Mouse (Mus musculus) embryonic facial prominence, embryonic 11.5 days (tissue): ENCODE measurements around the gene Ncf1. TPM values are rescaled to one million over a fixed set of nuclear protein-coding genes. Genes with fewer than 3 reads are reported as not detected.

ENCODE experiments used
- ATAC-seq: fragments of 200-750 bp; cut with Nextera tagmentation; replicated peaks from 2 replicates; pipeline ENCODE4 v1.8.0; 2017; ENCODE audit warnings: low read depth; ENCODE audit not compliant: insufficient number of reproducible peaks, low FRiP score, low TSS enrichment
- DNase-seq: peaks from one replicate; pipeline ENCODE4 v3.0.0-alpha.2; 2015; ENCODE audit warnings: low spot score
- H3K27ac ChIP-seq: fragments of 300-500 bp; sonication (generic); replicated peaks from 2 replicates; pipeline ENCODE4 v1.5.1; 2014; ENCODE audit warnings: mild to moderate bottlenecking, low read depth, low read length, control low read depth
- H3K27me3 ChIP-seq: fragments of 300-500 bp; sonication (generic); 2 replicates; pipeline ENCODE4 v1.6.1; 2014; ENCODE audit warnings: mild to moderate bottlenecking, low read length, moderate library complexity, mixed read lengths; ENCODE audit not compliant: control insufficient read depth, insufficient read depth
- H3K36me3 ChIP-seq: fragments of 300-500 bp; sonication (generic); replicated peaks from 2 replicates; pipeline ENCODE4 v1.6.1; 2014; ENCODE audit warnings: low read depth, mild to moderate bottlenecking, low read length, moderate library complexity, mixed read lengths; ENCODE audit not compliant: control insufficient read depth, insufficient read depth
- H3K4me1 ChIP-seq: fragments of 300-500 bp; sonication (generic); 2 replicates; pipeline ENCODE4 v1.6.1; 2014; ENCODE audit warnings: low read length, mixed read lengths; ENCODE audit not compliant: control insufficient read depth, insufficient read depth
- H3K4me2 ChIP-seq: fragments of 300-500 bp; sonication (generic); 2 replicates; pipeline ENCODE4 v1.6.1; 2014; ENCODE audit warnings: low read depth, mild to moderate bottlenecking, control low read depth, low read length, moderate library complexity
- H3K4me3 ChIP-seq: fragments of 300-500 bp; sonication (generic); 2 replicates; pipeline ENCODE4 v1.5.1; 2014; ENCODE audit warnings: low read depth, low read length, control low read depth
- H3K9ac ChIP-seq: fragments of 300-500 bp; sonication (generic); replicated peaks from 2 replicates; pipeline ENCODE4 v1.6.1; 2014; ENCODE audit warnings: mild to moderate bottlenecking, control low read depth, low read length
- H3K9me3 ChIP-seq: fragments of 300-500 bp; sonication (generic); replicated peaks from 2 replicates; pipeline ENCODE4 v1.6.1; 2016; ENCODE audit warnings: mild to moderate bottlenecking, low read length, inconsistent platforms, mixed read lengths; ENCODE audit not compliant: control insufficient read depth
- WGBS: fragments of 180-500 bp; shearing (Covaris S2); extraction: QIAGEN DNeasy Blood & Tissue Kit; methylation state at CpG from one replicate; pipeline ENCODE4 v1.1.7; 2014; 5-methylcytosine and 5-hydroxymethylcytosine counted together
- polyA plus RNA-seq: library from polyadenylated mRNA; unstranded; fragments of >200 nt; fragmentation: Nextera tagmentation; extraction: Ambion mirVana; gene quantifications from 2 replicates; pipeline ENCODE4 v1.2.1, GENCODE M21; 2014

Ncf1 gene
- polyA plus RNA-seq, 1 experiment from 2014 or later, result 2.5 TPM

DNA sequence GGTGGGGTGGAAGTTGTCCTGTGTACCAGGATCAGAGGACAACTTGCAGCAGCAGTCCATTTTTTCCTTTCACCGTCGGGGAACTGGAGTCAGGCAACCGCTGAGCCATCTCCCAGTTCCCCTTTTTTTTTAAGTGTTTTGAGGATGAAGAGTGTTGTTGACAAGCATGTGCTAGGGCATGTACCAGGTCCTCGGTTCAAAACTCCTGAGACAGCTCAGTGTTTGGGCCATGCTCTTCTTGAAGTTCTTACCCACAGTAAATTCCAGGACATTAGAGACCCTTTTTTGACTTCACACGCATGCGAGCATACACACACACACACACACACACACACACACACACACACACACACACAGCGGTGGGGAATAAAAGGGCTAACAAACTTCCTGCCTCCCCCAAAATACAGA is 3.8 kb upstream of the Ncf1 start:
- WGBS, result 68% methylated on average over 7 of the region's 7 CpGs
- Histone ChIP-seq H3K27ac (no peak overlapping the region), H3K4me3 (no peak overlapping the region)

GRCm38 (mm10) chr5:134232568-134232967 is 3.1 kb upstream of the Ncf1 start:
- no peak overlapping the region for H3K9ac ChIP-seq
- no peaks in the 10 kb centered on the region for H3K27me3 ChIP-seq
- no peaks in the 10 kb centered on the region; the same call in 1 of the 2 replicates for H3K4me1 ChIP-seq
- peaks cover 10% of the 10 kb centered on the region for H3K36me3 ChIP-seq
- no peak for DNase-seq
- no peak overlapping the region for H3K27ac ChIP-seq
- 48% methylated on average over 7 of the region's 7 CpGs for WGBS
- no peak overlapping the region for H3K4me2 ChIP-seq
- no peak for ATAC-seq
- H3K9me3 ChIP-seq, result no peaks in the 10 kb centered on the region
- no peak overlapping the region for H3K4me3 ChIP-seq

More for the DNA sequence above, 3.8 kb upstream of the Ncf1 start:
- no peaks in the 10 kb centered on the region; the same call in 1 of the 2 replicates for H3K4me1 ChIP-seq
- ATAC-seq, result no peak
- H3K27me3 ChIP-seq, result no peaks in the 10 kb centered on the region
- no peaks in the 10 kb centered on the region for H3K9me3 ChIP-seq
- peaks cover 15% of the 10 kb centered on the region for H3K36me3 ChIP-seq
- no peak overlapping the region for H3K9ac ChIP-seq
- no peak overlapping the region for H3K4me2 ChIP-seq
- no peak for DNase-seq

GRCm38 (mm10) chr5:134232111-134232510 is 2.7 kb upstream of the Ncf1 start:
- Histone ChIP-seq H3K27ac (no peak overlapping the region), H3K9ac (no peak overlapping the region), H3K4me2 (no peak overlapping the region), H3K9me3 (no peaks in the 10 kb centered on the region), H3K36me3 (peaks cover 6% of the 10 kb centered on the region), H3K4me1 (no peaks in the 10 kb centered on the region; the same call in 1 of the 2 replicates), H3K27me3 (no peaks in the 10 kb centered on the region), H3K4me3 (no peak overlapping the region)
- no peak for ATAC-seq
- no peak for DNase-seq
- 78% methylated on average over 6 of the region's 6 CpGs for WGBS

- Histone ChIP-seq H3K4me1 (peaks cover 3% of the 10 kb centered on the region), H3K9me3 (no peaks in the 10 kb centered on the region), H3K36me3 (no peaks in the 10 kb centered on the region; the same call in 1 of the 2 replicates), H3K4me3 (no peak overlapping the region), H3K4me2 (no peak overlapping the region), H3K9ac (no peak overlapping the region), H3K27ac (no peak overlapping the region), H3K27me3 (no peaks in the 10 kb centered on the region)
- 78% methylated on average over 5 of the region's 5 CpGs for WGBS
- no peak for DNase-seq
- ATAC-seq, result no peak
Measured at GRCm38 (mm10) chr5:134231376-134231775, 2.0 kb upstream of the Ncf1 start.

DNA sequence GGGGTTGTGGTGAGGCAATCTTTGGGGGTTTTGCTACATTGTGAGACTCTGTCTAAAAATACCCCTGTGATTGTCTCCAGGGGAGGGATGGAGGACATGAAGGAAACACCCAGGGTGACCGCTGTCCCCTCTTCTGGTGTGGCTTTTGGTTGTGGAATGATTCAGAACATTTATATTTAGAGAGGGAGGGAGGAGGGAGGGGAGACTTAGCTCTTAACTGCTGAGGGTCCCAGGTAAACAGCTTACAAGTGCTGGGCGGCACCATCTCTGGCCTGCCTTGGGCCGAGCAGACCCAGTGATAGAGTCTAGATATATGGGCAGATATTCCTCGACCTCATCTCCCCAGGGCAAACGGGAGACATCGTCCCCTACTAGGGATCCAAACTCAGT is 1.2 kb downstream of the Ncf1 start:
- Histone ChIP-seq H3K4me2 (no peak overlapping the region), H3K27me3 (no peaks in the 10 kb centered on the region), H3K9ac (no peak overlapping the region), H3K36me3 (no peaks in the 10 kb centered on the region), H3K27ac (no peak overlapping the region), H3K9me3 (no peaks in the 10 kb centered on the region), H3K4me1 (peaks cover 3% of the 10 kb centered on the region; the same call in 1 of the 2 replicates), H3K4me3 (no peak overlapping the region)
- no peak for DNase-seq
- no peak for ATAC-seq
- WGBS, result 74% methylated on average over 6 of the region's 6 CpGs

DNA sequence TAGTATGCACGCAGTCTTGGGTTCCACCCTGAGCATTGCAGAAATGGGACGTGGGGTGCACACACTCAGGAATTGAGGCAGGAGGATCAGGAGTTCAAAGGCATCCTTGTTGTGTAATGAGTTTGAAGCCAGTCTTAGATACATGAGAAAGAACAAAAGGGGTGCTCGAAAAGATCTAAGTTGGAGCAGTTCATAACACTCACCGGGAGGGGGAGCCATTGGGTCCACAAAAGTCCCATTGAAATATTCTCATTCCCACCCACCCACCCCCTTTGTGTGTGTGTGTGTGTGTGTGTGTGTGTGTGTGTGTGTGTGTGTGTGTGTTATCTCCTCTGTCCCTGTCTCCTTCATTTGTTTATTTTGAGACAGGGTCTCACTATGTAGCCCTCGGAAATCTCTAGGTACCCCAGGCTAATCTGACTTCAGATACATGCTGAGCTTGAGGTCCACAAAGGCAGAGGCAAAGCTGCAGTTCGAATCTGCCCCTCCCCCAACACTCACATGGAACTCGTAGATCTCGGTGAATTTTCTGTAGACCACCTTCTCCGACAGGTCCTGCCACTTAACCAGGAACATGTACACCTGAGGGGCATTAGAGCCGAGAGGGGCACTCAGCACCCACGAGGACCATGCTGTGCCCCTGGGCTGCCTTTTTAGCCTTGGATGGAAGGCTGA is 1.7 kb downstream of the Ncf1 start:
- Histone ChIP-seq H3K4me2 (no peak overlapping the region), H3K4me1 (peaks cover 3% of the 10 kb centered on the region; the same call in 1 of the 2 replicates), H3K27me3 (no peaks in the 10 kb centered on the region), H3K36me3 (no peaks in the 10 kb centered on the region), H3K4me3 (no peak overlapping the region), H3K9ac (no peak overlapping the region), H3K27ac (no peak overlapping the region), H3K9me3 (no peaks in the 10 kb centered on the region)
- ATAC-seq, result no peak
- 36% methylated on average over 11 of the region's 11 CpGs for WGBS
- peak; percentile 67 for DNase-seq

GRCm38 (mm10) chr5:134226946-134227345 is 2.5 kb downstream of the Ncf1 start:
- H3K4me1 ChIP-seq, result peaks cover 5% of the 10 kb centered on the region; the same call in 1 of the 2 replicates
- ATAC-seq (0 out of 2 replicates have a peak, but pooled peaks have one; percentile 8), DNase-seq (no peak)
- no peak overlapping the region for H3K4me2 ChIP-seq
- H3K27me3 ChIP-seq, result no peaks in the 10 kb centered on the region
- no peaks in the 10 kb centered on the region for H3K9me3 ChIP-seq
- no peak overlapping the region for H3K27ac ChIP-seq
- no peaks in the 10 kb centered on the region for H3K36me3 ChIP-seq
- no peak overlapping the region for H3K4me3 ChIP-seq
- 67% methylated on average over 12 of the region's 12 CpGs for WGBS
- H3K9ac ChIP-seq, result peak overlapping the region; percentile 6; the same call in 1 of the 2 replicates

GRCm38 (mm10) chr5:134225110-134225901 is 4.1 kb downstream of the Ncf1 start:
- no peaks in the 10 kb centered on the region for H3K27me3 ChIP-seq
- ATAC-seq (no peak), DNase-seq (no peak)
- H3K9ac ChIP-seq, result no peak overlapping the region
- 74% methylated on average over 30 of the region's 30 CpGs for WGBS
- no peak overlapping the region for H3K4me2 ChIP-seq
- H3K27ac ChIP-seq, result no peak overlapping the region
- H3K9me3 ChIP-seq, result no peaks in the 10 kb centered on the region
- H3K4me3 ChIP-seq, result no peak overlapping the region
- H3K36me3 ChIP-seq, result no peaks in the 10 kb centered on the region
- H3K4me1 ChIP-seq, result peaks cover 6% of the 10 kb centered on the region; the same call in 1 of the 2 replicates
